Mouse (Mus musculus): Measurements from ENCODE around the gene Evi5. TPM values are rescaled to one million over a fixed set of nuclear protein-coding genes. Genes with fewer than 3 reads are reported as not detected.

Evi5 gene
- polyA plus RNA-seq, 1 experiment from 2014 or later, result 84.3 TPM

DNA sequence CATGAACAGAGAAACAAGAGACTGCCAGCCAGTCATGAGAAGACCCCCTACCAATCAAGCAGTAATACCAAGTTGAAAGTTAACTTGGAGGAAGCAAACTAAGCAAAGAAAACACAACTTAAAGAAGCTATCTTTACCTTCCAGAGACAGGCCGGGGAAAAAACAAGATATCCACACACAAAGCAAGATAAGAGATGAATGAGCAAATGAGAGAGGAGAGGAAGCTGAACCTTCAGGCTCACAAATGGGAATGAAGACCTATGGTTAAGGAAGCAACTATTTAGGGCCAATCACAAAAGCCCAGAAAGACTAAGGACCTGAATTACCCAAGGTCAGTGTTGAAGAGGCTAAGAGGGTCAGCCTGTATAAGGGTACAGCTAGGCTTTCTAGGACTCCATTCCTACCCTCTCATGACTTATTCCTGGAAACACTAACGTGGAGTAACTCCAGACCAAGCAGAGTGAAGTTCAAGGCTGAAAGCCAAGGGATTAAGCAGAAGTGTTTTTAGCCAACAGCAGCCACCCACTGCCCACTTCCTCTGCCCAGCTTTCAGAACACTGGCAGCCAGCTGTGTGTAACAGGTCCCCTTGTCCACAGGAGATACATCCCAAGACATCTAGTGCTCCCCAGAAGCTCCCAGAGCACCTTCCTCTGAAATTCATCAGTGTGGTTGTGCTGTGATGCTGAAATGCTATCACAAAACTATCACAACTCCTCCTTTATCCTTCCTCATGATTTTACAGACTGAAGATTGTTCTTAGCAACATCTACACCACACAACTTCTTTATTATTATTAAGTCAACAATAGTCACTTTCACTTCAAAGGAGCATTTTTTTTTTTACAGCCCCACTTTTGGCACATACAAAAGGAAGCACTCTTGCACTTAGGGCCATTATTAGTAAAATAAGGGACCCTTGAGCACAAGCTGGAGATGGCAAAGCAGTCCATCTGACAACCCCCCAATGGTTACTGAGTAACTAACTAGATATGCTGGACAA, 8.5 kb downstream of the Evi5 start:
- 52% methylated on average over 2 of the region's 2 CpGs for WGBS
- no peak overlapping the region for H3K9ac ChIP-seq (ENCODE audit: low read depth, low read length)
- no peak for DNase-seq (ENCODE audit: low spot score)
- H3K36me3 ChIP-seq (ENCODE audit: insufficient read depth, low read length), result no peaks in the 10 kb centered on the region
- no peak for TF ChIP-seq CTCF (IDR thresholded peaks at IDR 0.05; ENCODE audit: low read depth)
- H3K27ac ChIP-seq, result no peak overlapping the region
- no peaks in the 10 kb centered on the region for H3K27me3 ChIP-seq (ENCODE audit: insufficient read depth, low read length)
- no peak for ATAC-seq (replicated peaks; ENCODE audit: low FRiP score, low read depth)
- no peaks in the 10 kb centered on the region for H3K9me3 ChIP-seq (replicated peaks; ENCODE audit: low read length)
- H3K4me2 ChIP-seq (ENCODE audit: low read length), result peak overlapping the region; percentile 19; the same call in 1 of the 2 replicates
- H3K4me3 ChIP-seq (replicated peaks; ENCODE audit: low read depth, low read length), result no peak overlapping the region
- H3K4me1 ChIP-seq (replicated peaks; ENCODE audit: insufficient read depth, low read length), result 0 out of 2 replicates have a peak, but pooled peaks cover 12% of the 10 kb centered on the region

DNA sequence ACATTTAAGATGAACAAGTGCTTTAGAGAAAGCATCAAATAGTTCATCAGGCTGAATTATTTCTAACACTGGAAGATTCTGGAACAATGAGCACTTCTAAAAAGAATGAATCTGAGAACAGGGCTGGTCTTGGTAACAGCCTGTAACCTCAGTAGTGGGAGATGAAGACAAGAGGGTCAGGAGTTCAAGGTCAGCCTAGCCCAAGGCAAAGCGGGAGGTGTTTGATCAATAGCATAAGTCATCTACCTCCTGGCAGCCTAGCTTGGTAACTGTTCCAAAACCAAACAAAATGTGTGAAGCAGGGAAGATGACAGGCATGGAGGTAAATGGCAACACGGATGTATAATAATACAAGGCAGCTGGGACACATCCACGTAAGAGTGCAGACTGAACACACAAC, 10.9 kb downstream of the Evi5 start:
- H3K9ac ChIP-seq (ENCODE audit: low read depth, low read length), result no peak overlapping the region
- no peaks in the 10 kb centered on the region for H3K27me3 ChIP-seq (ENCODE audit: insufficient read depth, low read length)
- H3K4me3 ChIP-seq (replicated peaks; ENCODE audit: low read depth, low read length), result no peak overlapping the region
- no peak for TF ChIP-seq CTCF (IDR thresholded peaks at IDR 0.05; ENCODE audit: low read depth)
- no peaks in the 10 kb centered on the region for H3K36me3 ChIP-seq (ENCODE audit: insufficient read depth, low read length)
- ATAC-seq (replicated peaks; ENCODE audit: low FRiP score, low read depth) (no peak), DNase-seq (ENCODE audit: low spot score) (no peak)
- no peak overlapping the region for H3K4me2 ChIP-seq (ENCODE audit: low read length)
- no peak overlapping the region for H3K27ac ChIP-seq
- no peaks in the 10 kb centered on the region for H3K9me3 ChIP-seq (replicated peaks; ENCODE audit: low read length)
- 80% methylated on average over 3 of the region's 3 CpGs for WGBS
- 0 out of 2 replicates have a peak, but pooled peaks cover 12% of the 10 kb centered on the region for H3K4me1 ChIP-seq (replicated peaks; ENCODE audit: insufficient read depth, low read length)

- H3K4me2 ChIP-seq (ENCODE audit: low read length), result no peak overlapping the region
- H3K36me3 ChIP-seq (ENCODE audit: insufficient read depth, low read length), result no peaks in the 10 kb centered on the region
- H3K4me3 ChIP-seq (replicated peaks; ENCODE audit: low read depth, low read length), result no peak overlapping the region
- no peak for DNase-seq (ENCODE audit: low spot score)
- no peak overlapping the region for H3K9ac ChIP-seq (ENCODE audit: low read depth, low read length)
- H3K9me3 ChIP-seq (replicated peaks; ENCODE audit: low read length), result no peaks in the 10 kb centered on the region
- ATAC-seq (replicated peaks; ENCODE audit: low FRiP score, low read depth), result no peak
- H3K27me3 ChIP-seq (ENCODE audit: insufficient read depth, low read length), result no peaks in the 10 kb centered on the region
- H3K27ac ChIP-seq, result no peak overlapping the region
- peak; percentile 50; the same call in 1 of the 2 replicates for TF ChIP-seq CTCF (IDR thresholded peaks at IDR 0.05; ENCODE audit: low read depth)
- whole genome bisulfite sequencing, result 44% methylated on average over 2 of the region's 2 CpGs
- 0 out of 2 replicates have a peak, but pooled peaks cover 2% of the 10 kb centered on the region for H3K4me1 ChIP-seq (replicated peaks; ENCODE audit: insufficient read depth, low read length)
These were observed 15.9 kb downstream of the Evi5 start for GRCm38 (mm10) chr5:107858963-107859362.

DNA sequence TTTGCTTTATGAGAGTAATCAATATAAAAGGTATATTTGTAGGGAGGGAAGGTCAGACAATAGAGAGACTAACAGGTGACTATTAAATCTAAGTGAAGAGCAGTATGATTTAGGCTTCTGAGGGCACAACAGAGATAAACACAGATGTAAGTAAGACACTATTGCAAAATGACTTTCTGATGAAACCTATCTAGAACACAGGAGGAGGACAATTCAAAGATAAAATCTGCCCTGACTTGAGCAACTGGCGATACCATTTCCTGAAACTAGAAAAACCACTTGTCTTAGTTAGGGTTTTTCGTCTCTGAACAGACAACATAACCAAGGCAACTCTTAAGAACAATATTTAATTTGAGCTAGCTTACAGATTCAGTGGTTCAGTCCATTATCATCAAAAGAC, 19.4 kb downstream of the Evi5 start:
- Histone ChIP-seq H3K36me3 (ENCODE audit: insufficient read depth, low read length) (no peaks in the 10 kb centered on the region), H3K27me3 (ENCODE audit: insufficient read depth, low read length) (no peaks in the 10 kb centered on the region), H3K4me3 (replicated peaks; ENCODE audit: low read depth, low read length) (no peak overlapping the region), H3K4me1 (replicated peaks; ENCODE audit: insufficient read depth, low read length) (0 out of 2 replicates have a peak, but pooled peaks cover 10% of the 10 kb centered on the region), H3K27ac (no peak overlapping the region), H3K9ac (ENCODE audit: low read depth, low read length) (no peak overlapping the region), H3K4me2 (ENCODE audit: low read length) (no peak overlapping the region), H3K9me3 (replicated peaks; ENCODE audit: low read length) (no peaks in the 10 kb centered on the region)
- no peak for DNase-seq (ENCODE audit: low spot score)
- 82% methylated on average over 2 of the region's 2 CpGs for WGBS
- no peak for ATAC-seq (replicated peaks; ENCODE audit: low FRiP score, low read depth)
- TF ChIP-seq CTCF (IDR thresholded peaks at IDR 0.05; ENCODE audit: low read depth), result no peak

- H3K9me3 ChIP-seq (replicated peaks; ENCODE audit: low read length), result 0 out of 2 replicates have a peak, but pooled peaks cover 5% of the 10 kb centered on the region
- H3K36me3 ChIP-seq (ENCODE audit: insufficient read depth, low read length), result no peaks in the 10 kb centered on the region
- ATAC-seq (replicated peaks; ENCODE audit: low FRiP score, low read depth) (no peak), DNase-seq (ENCODE audit: low spot score) (no peak)
- no peaks in the 10 kb centered on the region for H3K27me3 ChIP-seq (ENCODE audit: insufficient read depth, low read length)
- no peak overlapping the region for H3K9ac ChIP-seq (ENCODE audit: low read depth, low read length)
- no peak for TF ChIP-seq CTCF (IDR thresholded peaks at IDR 0.05; ENCODE audit: low read depth)
- no peak overlapping the region for H3K4me2 ChIP-seq (ENCODE audit: low read length)
- H3K27ac ChIP-seq, result no peak overlapping the region
- H3K4me1 ChIP-seq (replicated peaks; ENCODE audit: insufficient read depth, low read length), result 0 out of 2 replicates have a peak, but pooled peaks cover 10% of the 10 kb centered on the region
- no peak overlapping the region for H3K4me3 ChIP-seq (replicated peaks; ENCODE audit: low read depth, low read length)
- 74% methylated on average over 3 of the region's 3 CpGs for WGBS
These were observed 20.4 kb downstream of the Evi5 start for GRCm38 (mm10) chr5:107854556-107854955.

DNA sequence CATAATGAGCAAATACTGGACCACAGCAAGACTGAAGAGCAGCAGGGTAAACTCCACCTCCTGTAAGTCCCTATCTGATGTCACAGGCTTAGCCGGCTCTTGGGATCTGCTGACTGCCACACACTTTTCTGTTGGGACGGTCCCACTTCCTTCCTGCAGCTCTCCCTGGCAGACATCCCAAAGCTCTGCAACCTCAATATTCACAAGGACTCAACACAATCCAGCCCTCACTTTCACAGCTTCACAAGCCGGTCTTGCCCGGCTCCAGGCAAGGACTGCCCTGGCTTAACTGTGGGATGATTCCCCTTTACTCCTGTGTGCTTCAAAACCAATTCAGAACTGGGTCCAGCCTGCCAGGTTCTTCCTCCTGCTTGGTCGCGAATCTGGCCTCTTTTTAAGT, 21.1 kb downstream of the Evi5 start:
- ATAC-seq (replicated peaks; ENCODE audit: low FRiP score, low read depth), result no peak
- H3K4me2 ChIP-seq (ENCODE audit: low read length), result peak overlapping the region; percentile 23; the same call in 1 of the 2 replicates
- H3K27me3 ChIP-seq (ENCODE audit: insufficient read depth, low read length), result no peaks in the 10 kb centered on the region
- H3K27ac ChIP-seq, result peak overlapping the region; percentile 47; the same call in 1 of the 2 replicates
- DNase-seq (ENCODE audit: low spot score), result peak; percentile 74
- no peak overlapping the region for H3K4me3 ChIP-seq (replicated peaks; ENCODE audit: low read depth, low read length)
- WGBS, result 27% methylated on average over 6 of the region's 6 CpGs
- 0 out of 2 replicates have a peak, but pooled peaks cover 10% of the 10 kb centered on the region for H3K4me1 ChIP-seq (replicated peaks; ENCODE audit: insufficient read depth, low read length)
- no peaks in the 10 kb centered on the region for H3K36me3 ChIP-seq (ENCODE audit: insufficient read depth, low read length)
- no peak for TF ChIP-seq CTCF (IDR thresholded peaks at IDR 0.05; ENCODE audit: low read depth)
- 0 out of 2 replicates have a peak, but pooled peaks cover 5% of the 10 kb centered on the region for H3K9me3 ChIP-seq (replicated peaks; ENCODE audit: low read length)
- H3K9ac ChIP-seq (ENCODE audit: low read depth, low read length), result no peak overlapping the region

All from kidney, postnatal 0 days (tissue).